Mouse (Mus musculus): ENCODE results near the gene Rgs4. TPM values are rescaled to one million over a fixed set of nuclear protein-coding genes. Genes with fewer than 3 reads are reported as not detected.

The Rgs4 gene
- total RNA-seq, 2 experiments from 2014 or later = 13.4 to 19.0 TPM

GRCm38 (mm10) chr1:169693040-169693439 lies 54.4 kb downstream of the Rgs4 start:
- intact Hi-C loops (cut with DNase I) = no loop called here
- DNase-seq = no peak

Other genes with a start within 250 kb of the Rgs4 start
- 10 to 100 TPM; 11.0 to 12.2 TPM for gene Nuf2, start 216.2 kb downstream of the Rgs4 start, total RNA-seq (2021)
- 100 to 1,000 TPM; 381 to 439 TPM for gene Rgs5, start 92.1 kb downstream of the Rgs4 start, total RNA-seq (2021)
- under 1 TPM in 1 of 2 experiments, not detected in 1; 0.14 TPM for gene Ccdc190, start 181.0 kb upstream of the Rgs4 start, total RNA-seq (2021)
- 10 to 100 TPM; 24.5 to 29.4 TPM for gene Hsd17b7, start 221.6 kb upstream of the Rgs4 start, total RNA-seq (2021)

Measured in heart, postnatal 10 days (tissue).